Mouse (Mus musculus) kidney, embryonic 14.5 days (tissue): ENCODE measurements around the gene Hsd17b14. TPM values are rescaled to one million over a fixed set of nuclear protein-coding genes. Genes with fewer than 3 reads are reported as not detected.
A peak's percentile ranks its signal among the peaks of the same experiment; 100 is the strongest.

Source experiments
- ATAC-seq: fragments of 200-750 bp; cut with Nextera tagmentation; 2 replicates; pipeline ENCODE4 v1.8.0; 2017; ENCODE audit warnings: moderate number of reproducible peaks, mild to moderate bottlenecking, moderate TSS enrichment, moderate library complexity; ENCODE audit not compliant: low FRiP score, low TSS enrichment
- H3K27ac ChIP-seq: fragments of 300-500 bp; sonication (generic); 2 replicates; pipeline ENCODE4 v1.5.1; 2014; ENCODE audit warnings: low read depth, mild to moderate bottlenecking, low read length, moderate library complexity, mixed read lengths
- H3K27me3 ChIP-seq: fragments of 300-500 bp; sonication (generic); 2 replicates; pipeline ENCODE4 v1.6.1; 2014; ENCODE audit warnings: mild to moderate bottlenecking, low read length; ENCODE audit not compliant: control insufficient read depth, insufficient read depth
- H3K36me3 ChIP-seq: fragments of 300-500 bp; sonication (generic); 2 replicates; pipeline ENCODE4 v1.6.1; 2014; ENCODE audit warnings: low read length, mixed read lengths; ENCODE audit not compliant: control insufficient read depth, insufficient read depth
- H3K4me1 ChIP-seq: fragments of 300-500 bp; sonication (generic); 2 replicates; pipeline ENCODE4 v1.6.1; 2014; ENCODE audit warnings: low read length, mixed read lengths; ENCODE audit not compliant: control insufficient read depth, insufficient read depth
- H3K4me2 ChIP-seq: fragments of 300-500 bp; sonication (generic); replicated peaks from 2 replicates; pipeline ENCODE4 v1.6.1; 2014; ENCODE audit warnings: low read depth, mild to moderate bottlenecking, low read length
- H3K4me3 ChIP-seq: fragments of 300-500 bp; sonication (generic); 2 replicates; pipeline ENCODE4 v1.5.1; 2014; ENCODE audit warnings: mild to moderate bottlenecking, low read length
- H3K9ac ChIP-seq: fragments of 300-500 bp; sonication (generic); 2 replicates; pipeline ENCODE4 v1.6.1; 2014; ENCODE audit warnings: low read depth, mild to moderate bottlenecking, low read length, moderate library complexity
- H3K9me3 ChIP-seq: fragments of 300-500 bp; sonication (generic); 2 replicates; pipeline ENCODE4 v1.6.1; 2016; ENCODE audit warnings: low read length; ENCODE audit not compliant: control insufficient read depth
- WGBS: fragments of 180-500 bp; shearing (Covaris S2); extraction: QIAGEN DNeasy Blood & Tissue Kit; methylation state at CpG from one replicate; pipeline ENCODE4 v1.1.7; 2014; 5-methylcytosine and 5-hydroxymethylcytosine counted together
- polyA plus RNA-seq: library from polyadenylated mRNA; unstranded; fragments of >200 nt; fragmentation: Nextera tagmentation; extraction: Ambion mirVana; gene quantifications from 2 replicates; pipeline ENCODE4 v1.2.1, GENCODE M21; 2014

Hsd17b14 gene
- polyA plus RNA-seq, 1 experiment from 2014 or later: 12.8 TPM

DNA sequence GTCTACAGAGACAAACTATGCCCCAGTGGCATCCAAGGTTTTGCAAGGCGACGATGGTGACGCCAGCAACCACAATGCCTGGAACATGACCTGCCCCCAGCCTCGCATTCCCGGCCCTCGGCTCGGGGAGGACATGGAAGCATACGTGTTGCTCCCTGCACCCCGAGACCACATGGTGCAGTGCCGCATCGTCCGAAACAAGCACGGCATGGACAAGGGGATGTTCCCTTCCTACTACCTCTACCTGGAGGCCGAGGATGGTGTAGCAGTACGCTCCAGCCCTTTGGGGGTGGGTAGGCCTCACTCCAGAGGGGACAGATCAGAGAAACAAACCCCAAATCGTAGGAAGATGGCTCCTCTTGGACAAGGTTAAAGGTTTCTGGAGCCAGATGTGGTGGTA is 36.1 kb upstream of the Hsd17b14 start:
- no peak for ATAC-seq
- no peaks in the 10 kb centered on the region for H3K9me3 ChIP-seq
- H3K4me2 ChIP-seq: no peak overlapping the region
- peaks cover 2% of the 10 kb centered on the region; the same call in 1 of the 2 replicates for H3K36me3 ChIP-seq
- H3K27ac ChIP-seq: no peak overlapping the region
- H3K27me3 ChIP-seq: no peaks in the 10 kb centered on the region
- H3K4me3 ChIP-seq: no peak overlapping the region
- WGBS: 91% methylated on average over 16 of the region's 16 CpGs
- H3K9ac ChIP-seq: no peak overlapping the region
- H3K4me1 ChIP-seq: peaks cover 13% of the 10 kb centered on the region

DNA sequence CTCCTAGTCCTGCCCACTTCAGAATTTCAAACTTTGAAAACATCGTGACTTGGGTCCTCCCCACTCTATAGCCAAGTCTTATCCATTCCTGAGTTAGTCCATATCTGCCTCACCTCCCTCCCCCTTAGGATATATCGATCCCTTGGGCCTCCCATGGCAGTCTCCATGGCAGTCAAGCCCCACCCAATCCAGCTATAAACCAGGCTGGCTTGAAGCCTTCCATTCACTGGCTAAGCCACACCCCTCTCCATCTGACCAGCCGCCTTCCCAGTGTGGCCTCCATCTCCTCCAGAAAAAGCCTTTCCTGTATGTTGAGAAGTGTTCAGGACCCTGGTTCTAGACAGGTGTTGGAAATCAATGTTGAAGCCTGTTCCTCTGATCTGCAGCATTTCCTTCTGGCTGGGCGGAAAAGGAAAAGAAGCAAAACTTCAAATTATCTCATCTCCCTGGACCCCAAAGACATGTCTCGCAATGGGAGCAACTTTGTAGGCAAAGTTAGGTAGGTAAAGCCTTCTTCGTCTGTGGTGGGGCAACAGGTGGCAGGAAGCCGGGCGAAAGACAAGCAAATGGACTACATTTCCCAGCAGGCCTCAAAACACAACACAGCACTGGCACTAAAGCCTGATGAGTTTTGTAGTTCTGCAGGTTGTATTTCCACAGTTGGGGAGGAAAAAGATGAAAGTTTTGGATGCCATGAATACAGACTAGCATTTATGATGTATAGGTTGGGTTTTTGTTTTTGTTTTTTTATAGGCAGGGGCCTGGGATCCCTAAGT is 35.2 kb upstream of the Hsd17b14 start:
- no peaks in the 10 kb centered on the region for H3K27me3 ChIP-seq
- no peak overlapping the region for H3K4me2 ChIP-seq
- no peaks in the 10 kb centered on the region for H3K9me3 ChIP-seq
- ATAC-seq: no peak
- WGBS: 67% methylated on average over 8 of the region's 8 CpGs
- H3K4me1 ChIP-seq: peaks cover 17% of the 10 kb centered on the region
- H3K9ac ChIP-seq: no peak overlapping the region
- no peak overlapping the region for H3K4me3 ChIP-seq
- no peak overlapping the region for H3K27ac ChIP-seq
- H3K36me3 ChIP-seq: peaks cover 6% of the 10 kb centered on the region; the same call in 1 of the 2 replicates

DNA sequence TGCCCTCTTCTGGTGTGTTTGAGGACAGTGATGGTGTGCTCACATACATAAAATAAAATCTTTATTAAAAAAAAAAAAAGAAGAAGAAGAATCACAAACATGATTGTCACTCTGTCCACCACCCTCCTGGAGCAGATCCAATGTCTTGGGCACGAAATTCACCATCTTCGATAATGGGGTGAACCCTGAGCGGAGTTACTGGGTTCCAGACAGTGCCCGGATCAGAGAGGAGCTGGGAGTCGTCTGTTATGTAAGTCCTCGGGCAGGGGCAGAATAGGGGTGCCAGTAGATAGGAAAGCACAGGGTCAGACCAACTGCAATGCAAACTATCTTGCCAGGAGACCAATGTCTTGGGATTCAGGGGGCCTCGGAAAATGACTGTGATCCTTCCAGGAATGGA is 34.1 kb upstream of the Hsd17b14 start:
- no peaks in the 10 kb centered on the region for H3K9me3 ChIP-seq
- H3K36me3 ChIP-seq: peaks cover 7% of the 10 kb centered on the region; the same call in 1 of the 2 replicates
- no peaks in the 10 kb centered on the region for H3K27me3 ChIP-seq
- 92% methylated on average over 7 of the region's 7 CpGs for WGBS
- no peak overlapping the region for H3K27ac ChIP-seq
- H3K4me1 ChIP-seq: peaks cover 21% of the 10 kb centered on the region
- H3K4me2 ChIP-seq: no peak overlapping the region
- no peak overlapping the region for H3K9ac ChIP-seq
- H3K4me3 ChIP-seq: no peak overlapping the region
- no peak for ATAC-seq

DNA sequence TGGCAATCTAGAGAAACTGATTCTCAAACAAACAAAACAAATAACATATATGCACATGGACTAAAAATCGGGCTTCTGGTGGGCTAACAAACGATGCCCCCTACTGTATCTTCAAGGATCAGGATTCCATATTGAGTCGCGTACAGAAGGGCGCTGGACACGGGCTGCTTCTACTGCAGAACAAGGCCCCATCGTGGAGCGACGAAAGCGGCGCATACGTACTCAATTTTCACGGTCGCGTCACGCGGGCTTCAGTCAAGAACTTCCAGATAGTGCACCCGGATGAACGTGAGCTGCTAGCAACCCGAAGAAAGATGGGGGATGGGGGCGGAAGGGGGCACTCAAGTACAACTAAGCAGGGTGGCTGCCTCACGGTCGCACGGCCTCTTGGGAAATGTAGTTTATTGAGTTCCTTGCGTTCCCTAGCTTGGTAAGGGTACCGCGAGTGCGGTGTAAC is 32.9 kb upstream of the Hsd17b14 start:
- peak overlapping the region; percentile 45 for H3K4me2 ChIP-seq
- peak overlapping the region; percentile 55 for H3K9ac ChIP-seq
- H3K27me3 ChIP-seq: no peaks in the 10 kb centered on the region
- peak overlapping the region; percentile 53 for H3K4me3 ChIP-seq
- peaks cover 7% of the 10 kb centered on the region; the same call in 1 of the 2 replicates for H3K36me3 ChIP-seq
- H3K4me1 ChIP-seq: peaks cover 21% of the 10 kb centered on the region
- no peaks in the 10 kb centered on the region for H3K9me3 ChIP-seq
- 2% methylated on average over 28 of the region's 28 CpGs for WGBS
- H3K27ac ChIP-seq: peak overlapping the region; percentile 78; the same call in 1 of the 2 replicates
- ATAC-seq: peak; percentile 61

DNA sequence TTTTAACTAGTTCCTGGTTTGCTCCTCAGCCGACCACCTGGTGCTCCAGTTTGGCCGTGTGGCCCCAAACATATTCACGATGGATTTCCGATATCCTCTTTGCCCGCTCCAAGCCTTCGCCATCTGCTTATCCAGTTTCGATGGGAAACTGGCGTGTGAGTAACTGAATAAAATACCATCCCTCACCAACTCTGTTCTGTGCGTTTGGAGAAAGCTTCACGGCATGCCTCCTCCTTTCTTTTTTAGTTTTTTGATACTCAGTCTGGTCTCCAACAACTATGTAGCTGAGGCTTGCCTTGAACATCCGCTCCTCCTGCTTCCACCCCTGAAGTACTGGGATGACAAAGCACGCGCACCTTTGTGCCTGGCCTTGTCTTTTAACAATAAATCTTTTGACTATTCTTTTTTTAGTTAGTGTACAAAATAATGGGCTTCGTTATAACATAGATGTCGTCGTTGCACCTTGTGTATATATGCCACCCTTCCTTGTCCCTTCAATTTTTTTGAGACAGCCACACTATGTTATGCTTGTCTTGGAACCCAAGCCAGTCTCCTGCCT is 32.4 kb upstream of the Hsd17b14 start:
- 61% methylated on average over 16 of the region's 16 CpGs for WGBS
- Histone ChIP-seq H3K27ac (no peak overlapping the region), H3K9ac (peak overlapping the region; percentile 55; the same call in 1 of the 2 replicates), H3K4me1 (peaks cover 21% of the 10 kb centered on the region), H3K9me3 (no peaks in the 10 kb centered on the region), H3K27me3 (no peaks in the 10 kb centered on the region), H3K4me2 (peak overlapping the region; percentile 45), H3K4me3 (peak overlapping the region; percentile 53), H3K36me3 (peaks cover 7% of the 10 kb centered on the region; the same call in 1 of the 2 replicates)
- no peak; the same call in 1 of the 2 replicates for ATAC-seq

DNA sequence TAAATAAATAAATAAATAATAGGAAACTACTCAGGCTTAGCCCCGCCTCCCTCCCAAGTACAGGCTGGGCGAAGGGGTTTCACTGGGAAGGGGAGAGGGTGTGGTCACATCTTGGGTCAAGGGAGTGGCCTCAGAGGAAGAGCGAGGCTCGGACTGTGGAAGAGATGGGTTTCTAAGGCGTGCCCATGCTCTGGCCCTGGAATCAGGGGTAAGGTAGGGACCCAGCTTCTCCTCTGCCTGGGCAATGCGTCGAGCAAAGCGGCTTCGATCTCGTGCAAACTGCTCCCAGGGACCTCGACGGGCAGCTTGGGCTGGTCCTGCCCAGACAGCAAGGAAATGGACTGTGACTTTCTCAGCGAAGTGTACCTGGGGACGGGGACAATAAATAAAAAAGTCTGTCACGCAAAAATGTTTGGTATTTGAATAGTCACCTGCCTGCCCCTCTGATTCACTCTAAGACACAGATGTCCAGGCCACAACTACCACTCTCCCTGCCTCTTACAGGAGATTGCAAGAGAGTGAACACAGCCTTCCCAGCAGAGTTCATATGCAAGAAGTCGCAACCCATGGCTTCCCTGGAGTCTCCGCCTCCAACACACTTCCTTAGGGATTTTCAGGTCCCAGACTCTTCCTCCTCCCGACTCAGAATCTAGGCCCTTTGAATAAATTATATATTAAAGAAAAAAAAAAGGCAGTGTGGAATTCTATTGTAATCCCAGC is 31.6 kb upstream of the Hsd17b14 start:
- H3K4me1 ChIP-seq: peaks cover 21% of the 10 kb centered on the region
- H3K27ac ChIP-seq: no peak overlapping the region
- 60% methylated on average over 18 of the region's 18 CpGs for WGBS
- peaks cover 7% of the 10 kb centered on the region; the same call in 1 of the 2 replicates for H3K36me3 ChIP-seq
- H3K9me3 ChIP-seq: no peaks in the 10 kb centered on the region
- ATAC-seq: no peak
- 0 out of 2 replicates have a peak overlapping the region, but pooled peaks have one; percentile 5 for H3K4me2 ChIP-seq
- 0 out of 2 replicates have a peak overlapping the region, but pooled peaks have one; percentile 32 for H3K9ac ChIP-seq
- H3K27me3 ChIP-seq: no peaks in the 10 kb centered on the region
- H3K4me3 ChIP-seq: no peak overlapping the region; the same call in 1 of the 2 replicates

DNA sequence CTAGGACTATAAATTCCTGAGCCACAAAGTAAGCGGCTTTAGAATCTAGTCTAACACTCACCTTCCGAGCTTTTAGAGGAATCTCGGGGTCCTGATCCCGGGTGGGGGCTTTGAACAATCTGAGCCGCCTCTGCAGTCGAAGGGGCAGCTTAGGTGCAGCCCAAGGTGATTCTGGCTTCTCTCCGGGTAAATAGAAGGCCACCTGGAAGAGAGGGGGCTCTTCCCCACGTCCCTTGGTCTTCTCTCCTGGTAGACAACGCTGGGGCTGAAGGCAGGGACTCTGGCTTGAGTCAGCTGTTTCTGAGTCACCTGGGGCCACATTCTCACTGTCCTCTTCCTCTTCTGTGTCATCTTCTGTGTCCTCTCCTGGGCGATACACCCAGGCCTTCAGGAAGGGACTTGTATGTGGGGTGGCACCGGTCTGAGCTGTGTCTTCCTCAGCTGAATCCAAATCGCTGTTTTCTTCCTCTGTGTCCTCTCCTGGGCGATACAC is 31.0 kb upstream of the Hsd17b14 start:
- Histone ChIP-seq H3K4me3 (no peak overlapping the region; the same call in 1 of the 2 replicates), H3K4me2 (0 out of 2 replicates have a peak overlapping the region, but pooled peaks have one; percentile 5), H3K9me3 (no peaks in the 10 kb centered on the region), H3K27ac (no peak overlapping the region), H3K27me3 (no peaks in the 10 kb centered on the region), H3K36me3 (peaks cover 7% of the 10 kb centered on the region; the same call in 1 of the 2 replicates), H3K9ac (peak overlapping the region; percentile 32; the same call in 1 of the 2 replicates), H3K4me1 (peaks cover 21% of the 10 kb centered on the region)
- WGBS: 79% methylated on average over 13 of the region's 13 CpGs
- no peak for ATAC-seq

DNA sequence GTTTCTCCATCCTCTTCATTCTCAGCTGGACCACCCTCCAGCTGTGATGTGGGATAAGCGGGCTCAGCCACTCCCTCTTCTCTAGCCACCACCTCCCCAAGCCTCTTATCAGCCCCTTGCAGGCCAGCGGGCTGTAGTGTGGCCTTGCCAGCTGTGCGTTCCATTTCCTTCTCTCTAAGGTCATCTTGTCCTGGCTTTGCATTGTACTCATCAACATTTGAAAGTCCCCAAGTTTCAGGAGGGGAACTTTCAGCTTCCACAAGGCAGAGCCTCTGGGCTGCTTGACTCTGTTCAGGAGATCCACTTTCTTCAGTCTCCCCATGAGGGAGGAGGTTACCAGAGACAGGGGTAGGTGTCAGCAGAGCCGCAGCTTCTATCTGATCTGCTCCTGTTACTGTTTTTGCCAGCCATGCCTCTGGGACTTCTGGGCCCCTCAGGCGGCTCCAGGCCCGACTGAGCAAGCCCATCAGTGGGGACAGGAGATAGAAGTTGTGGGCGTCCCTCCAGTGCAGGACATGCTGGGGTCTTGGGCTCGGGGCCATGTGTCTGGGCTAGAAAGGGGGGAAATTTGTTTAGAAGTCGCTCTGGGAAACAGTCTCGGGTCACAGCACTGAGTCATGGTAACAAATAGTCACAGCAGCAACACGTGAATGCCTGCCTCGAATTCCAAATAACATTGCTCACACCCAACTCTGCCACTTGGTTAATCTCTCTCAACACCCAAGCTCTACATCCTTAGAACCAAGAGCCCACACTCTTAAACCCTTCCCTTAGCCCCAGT is 29.7 kb upstream of the Hsd17b14 start:
- H3K27ac ChIP-seq: peak overlapping the region; percentile 89; the same call in 1 of the 2 replicates
- H3K4me2 ChIP-seq: peak overlapping the region; percentile 81
- H3K36me3 ChIP-seq: peaks cover 7% of the 10 kb centered on the region; the same call in 1 of the 2 replicates
- peaks cover 33% of the 10 kb centered on the region for H3K4me1 ChIP-seq
- no peaks in the 10 kb centered on the region for H3K9me3 ChIP-seq
- WGBS: 21% methylated on average over 12 of the region's 12 CpGs
- H3K4me3 ChIP-seq: peak overlapping the region; percentile 87
- peak overlapping the region; percentile 93 for H3K9ac ChIP-seq
- no peak for ATAC-seq
- no peaks in the 10 kb centered on the region for H3K27me3 ChIP-seq
